Mouse (Mus musculus) cerebellum, postnatal 25 days (tissue): ENCODE measurements around the gene Gmpr2.

Source experiments
- DNase-seq, 2 experiments: peaks; one replicate each; pipeline ENCODE4 v3.0.0; 2021; ENCODE audit warnings: mixed read lengths in 2 of 2

The Gmpr2 gene

DNA sequence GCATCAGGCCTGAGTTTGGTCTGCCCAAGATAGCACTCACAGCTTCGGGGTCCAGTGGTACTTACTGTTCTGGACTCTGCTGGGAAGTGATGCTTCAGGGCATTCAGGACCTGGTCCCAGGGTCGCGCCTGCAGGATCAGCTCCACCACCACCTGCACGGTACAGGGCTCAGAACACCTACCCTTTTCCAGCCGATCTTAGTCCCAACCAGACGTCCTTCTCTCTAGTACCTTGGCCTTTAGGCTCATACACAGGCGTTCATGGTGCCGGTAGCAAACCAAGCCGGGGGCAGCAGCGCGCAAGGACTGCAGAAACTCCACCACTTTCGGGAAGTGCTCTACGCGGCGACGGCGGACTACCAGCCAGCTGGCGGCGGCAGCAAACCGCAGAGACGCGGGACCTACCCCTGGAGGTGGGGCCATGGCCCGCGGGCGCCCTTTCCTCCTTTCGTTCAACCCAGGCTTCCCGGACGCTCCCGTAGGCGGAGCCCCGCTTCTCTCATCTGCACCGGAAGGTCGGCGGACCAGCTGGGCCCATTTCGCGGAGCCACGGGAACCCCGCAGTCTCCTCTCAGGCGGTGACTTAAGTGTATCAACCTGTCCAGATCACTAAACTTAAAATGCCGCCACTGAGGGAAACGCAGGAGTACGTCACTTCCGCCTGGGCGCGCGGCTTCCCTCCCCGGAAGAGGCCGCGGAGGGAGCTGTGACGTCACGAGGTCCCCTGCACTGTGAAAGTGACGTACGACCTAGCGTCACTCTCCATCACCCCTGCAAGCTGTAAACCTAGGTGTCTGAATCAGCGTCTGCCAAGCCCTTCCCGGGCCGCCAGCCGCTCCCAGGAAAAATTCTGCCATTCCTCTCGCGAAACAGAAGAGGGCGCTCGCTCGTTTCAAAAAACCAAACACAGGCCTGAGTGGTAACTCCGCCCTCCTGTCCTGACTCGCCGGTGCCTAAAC lies 9.7 kb downstream of the Gmpr2 start, which contains the start of gene Tinf2:
Tinf2 (minus strand) TSS at position 661 of the 958 bp plus-strand sequence.
- peak; percentile 95 to 97 for DNase-seq

DNA sequence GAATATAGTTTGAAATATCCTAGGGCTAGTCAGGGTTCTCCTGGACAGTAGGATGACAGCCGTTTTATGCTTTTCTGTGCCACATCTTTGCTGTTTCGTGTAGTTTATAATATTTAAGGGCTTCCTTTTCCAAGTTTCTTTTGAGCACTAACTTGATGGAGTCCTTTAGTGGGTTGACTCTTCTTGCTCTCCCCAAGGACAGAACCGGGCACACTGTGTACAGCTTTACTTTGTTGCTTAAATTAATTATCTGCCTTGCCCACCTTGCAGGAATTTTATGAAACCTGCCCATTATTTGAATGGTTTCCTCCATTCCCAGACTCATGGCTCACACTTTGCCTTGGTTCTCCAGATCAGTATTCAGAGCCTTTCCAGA lies 10.4 kb downstream of the Gmpr2 start:
- DNase-seq: no peak

DNA sequence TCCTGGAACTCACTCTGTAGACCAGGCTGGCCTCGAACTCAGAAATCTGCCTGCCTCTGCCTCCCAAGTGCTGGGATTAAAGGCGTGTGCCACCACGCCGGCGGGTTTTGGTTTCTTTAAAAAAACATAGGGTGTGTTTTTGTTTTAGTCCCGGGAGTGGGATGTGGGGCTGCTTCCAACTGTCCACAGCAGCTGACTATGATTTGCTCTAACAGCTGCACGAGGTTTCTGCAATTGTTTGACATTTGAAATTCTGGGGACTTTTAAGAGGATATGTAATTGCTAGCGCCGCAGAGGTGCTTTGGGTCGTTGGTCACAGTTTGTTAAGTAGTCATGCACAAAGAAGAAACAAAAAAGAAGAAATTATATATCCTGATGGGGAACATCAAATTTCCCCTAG lies 17.7 kb downstream of the Gmpr2 start:
- no peak for DNase-seq

DNA sequence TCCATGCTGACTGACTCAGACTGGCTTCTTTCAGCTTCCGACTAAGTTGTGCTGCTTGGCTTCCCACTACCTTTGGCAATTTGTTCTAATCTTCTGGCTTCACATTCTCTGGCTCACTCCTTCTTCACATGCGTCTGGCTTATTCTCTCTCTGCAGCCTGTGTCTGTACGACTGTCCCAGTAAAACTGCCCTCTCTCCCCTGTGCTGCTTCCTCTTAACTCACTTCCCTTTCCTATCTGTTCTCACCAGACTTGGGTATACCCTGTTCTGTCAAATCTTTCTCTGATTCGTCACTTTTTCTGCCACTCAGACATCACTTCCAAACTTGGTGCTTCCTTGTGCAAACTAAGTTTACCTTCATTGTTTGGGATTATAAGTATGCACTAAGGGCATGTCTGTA lies 25.5 kb downstream of the Gmpr2 start:
- no peak for DNase-seq

DNA sequence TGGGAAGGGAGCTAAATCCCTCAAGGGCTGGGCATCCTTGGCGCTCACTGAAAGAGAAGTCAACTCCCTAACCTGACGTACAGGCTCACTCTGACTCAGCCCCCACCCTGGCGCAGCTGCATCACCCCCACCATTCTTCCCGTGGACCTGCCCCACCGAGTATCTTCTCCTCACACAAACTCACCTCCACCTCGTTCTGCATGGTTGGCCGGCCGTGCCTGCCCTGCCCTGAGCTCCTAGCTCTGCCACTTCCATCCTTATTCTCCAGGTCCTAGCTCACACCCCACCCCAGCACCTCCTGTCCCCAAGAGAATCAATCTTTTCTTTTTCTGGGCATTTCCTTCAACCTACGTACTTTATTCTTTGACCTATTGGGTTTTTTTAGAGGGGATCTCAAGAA lies 29.4 kb downstream of the Gmpr2 start:
- DNase-seq: no peak

DNA sequence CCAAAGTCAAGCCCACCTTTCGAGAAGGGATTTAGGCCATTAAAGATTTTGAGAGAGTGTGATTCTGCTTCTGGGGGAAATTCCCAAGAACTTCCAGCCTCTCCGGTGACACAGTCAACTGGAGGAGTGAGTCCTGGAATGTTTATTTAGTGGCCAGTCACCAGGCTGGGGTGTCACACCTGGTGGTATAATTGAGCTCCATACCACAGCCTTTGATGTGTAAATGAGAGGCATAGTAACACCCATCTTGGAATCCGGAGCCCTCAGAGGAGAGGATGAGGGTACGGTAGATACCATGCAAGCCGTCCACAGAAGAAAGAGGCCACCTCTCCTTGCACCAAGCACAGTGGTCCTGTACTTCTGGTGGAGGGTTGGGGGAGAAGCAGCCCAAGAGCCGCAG lies 31.0 kb downstream of the Gmpr2 start:
- no peak for DNase-seq

DNA sequence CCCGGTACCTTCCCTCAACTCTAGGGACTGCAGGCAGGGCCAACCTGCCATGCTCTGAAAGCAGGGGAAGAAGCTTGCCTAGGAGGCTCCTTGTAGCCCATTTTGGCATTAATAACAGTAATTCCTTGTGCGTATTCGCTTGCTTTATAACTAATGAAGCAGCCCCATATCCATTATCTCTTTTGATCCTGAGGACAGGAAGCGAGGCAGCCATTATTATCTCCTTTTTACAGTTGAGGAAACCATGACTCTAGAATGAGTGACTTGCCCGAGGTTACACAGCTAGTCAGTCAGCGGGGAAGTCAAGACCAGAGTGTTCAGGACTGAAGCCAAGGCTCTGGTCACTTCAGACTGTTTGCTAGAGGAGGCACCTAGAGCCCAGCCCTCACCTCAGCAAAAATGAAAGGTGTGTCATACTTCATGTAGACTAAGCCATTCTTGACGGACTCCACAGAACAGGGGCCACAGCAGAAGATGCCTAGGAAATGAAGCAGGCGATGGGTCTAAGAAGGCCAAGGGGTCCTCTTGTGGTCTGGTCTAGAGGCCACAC lies 34.4 kb downstream of the Gmpr2 start:
- no peak for DNase-seq

DNA sequence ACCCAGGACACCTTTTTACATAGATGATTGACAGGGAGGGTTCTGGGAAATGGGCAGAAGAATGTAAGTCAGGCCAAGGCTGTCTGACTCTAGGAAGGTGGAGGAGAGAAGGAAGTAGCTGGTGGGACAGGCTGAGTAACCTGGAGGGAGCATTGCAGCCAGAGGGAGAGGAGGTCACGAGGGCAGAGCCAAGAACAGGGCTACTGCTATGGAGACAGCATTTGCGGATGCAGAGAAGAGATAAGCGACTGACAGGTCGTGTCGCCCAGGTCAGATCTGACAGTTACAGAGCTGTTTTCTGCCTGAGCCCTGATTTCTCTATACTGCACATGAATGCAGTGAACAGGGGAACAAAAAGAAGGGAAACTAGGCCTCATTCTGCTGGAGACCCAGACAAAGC lies 35.7 kb downstream of the Gmpr2 start:
- DNase-seq: no peak

DNA sequence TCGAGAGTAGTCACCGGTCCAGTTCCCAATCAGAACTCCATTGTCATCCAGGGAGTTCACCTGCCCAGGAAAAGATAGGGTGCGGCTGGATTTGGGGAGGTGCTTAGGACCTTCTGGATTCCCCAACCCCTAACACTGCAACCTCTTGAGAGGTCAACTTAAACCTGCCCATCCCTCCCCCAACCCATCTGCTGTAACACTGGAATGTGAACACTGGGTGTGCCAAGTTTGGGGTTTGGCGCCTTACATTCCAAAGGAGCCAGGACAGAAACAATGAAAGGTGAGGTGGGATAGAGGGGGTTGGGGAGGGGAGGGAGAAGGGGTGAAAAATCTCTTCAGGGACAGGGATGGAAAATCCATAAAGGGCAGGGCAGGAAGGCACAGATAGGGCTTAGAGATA lies 37.8 kb downstream of the Gmpr2 start:
- DNase-seq: no peak

DNA sequence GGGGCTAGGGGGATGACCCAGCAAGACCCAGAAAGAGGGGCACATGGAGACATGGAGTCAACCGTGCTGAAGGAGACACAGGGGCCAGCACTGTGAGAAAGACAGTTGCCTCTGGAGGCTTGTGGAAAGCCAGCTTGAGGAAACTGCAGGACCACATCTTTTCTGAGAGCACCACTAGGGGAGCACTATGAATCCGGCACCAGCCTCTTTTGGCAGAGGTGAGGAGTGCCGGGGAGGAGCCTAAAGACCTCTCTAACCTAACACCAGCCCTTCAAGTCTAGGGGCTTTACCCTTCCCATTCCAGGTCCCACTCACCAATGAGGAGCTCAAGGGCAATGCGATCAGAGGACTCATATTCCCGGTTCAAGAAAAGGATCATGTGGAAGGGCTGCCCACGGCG lies 40.0 kb downstream of the Gmpr2 start:
- no peak for DNase-seq

DNA sequence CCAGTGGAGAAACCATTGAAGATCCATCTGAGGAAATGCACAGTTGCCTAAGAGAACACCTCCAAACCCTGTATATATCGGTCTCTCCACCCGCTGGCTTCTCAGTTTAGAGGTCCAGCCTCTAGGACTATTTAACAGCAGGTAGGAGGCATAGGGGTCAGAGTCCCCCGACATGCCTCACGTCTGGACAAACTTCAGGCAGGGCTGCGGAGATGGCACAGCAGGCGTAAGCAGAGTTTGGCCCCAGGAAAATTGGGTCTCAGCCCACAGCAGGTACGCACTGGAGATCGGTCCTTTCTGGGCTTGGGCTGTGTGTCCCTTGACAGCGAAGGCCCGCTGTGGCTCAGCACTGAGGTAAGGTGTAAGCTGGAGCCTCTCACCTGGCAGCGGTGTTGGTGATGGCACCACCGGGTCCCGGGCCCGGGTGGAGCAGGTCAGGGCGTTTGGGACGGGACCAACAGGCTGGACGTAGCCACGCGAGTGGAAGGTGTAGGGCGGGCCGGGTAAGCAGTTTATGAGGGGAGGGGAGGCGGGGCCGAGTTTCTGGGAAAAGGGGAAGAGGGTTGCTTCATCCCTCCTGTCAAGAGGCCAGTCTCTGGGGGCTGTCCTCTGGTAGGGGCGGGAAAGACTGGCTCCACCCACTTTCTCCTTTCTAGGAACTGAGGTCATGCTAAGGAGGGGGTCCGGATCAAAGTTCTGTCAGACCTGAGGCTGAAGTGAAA lies 41.4 kb downstream of the Gmpr2 start:
- DNase-seq: no peak

DNA sequence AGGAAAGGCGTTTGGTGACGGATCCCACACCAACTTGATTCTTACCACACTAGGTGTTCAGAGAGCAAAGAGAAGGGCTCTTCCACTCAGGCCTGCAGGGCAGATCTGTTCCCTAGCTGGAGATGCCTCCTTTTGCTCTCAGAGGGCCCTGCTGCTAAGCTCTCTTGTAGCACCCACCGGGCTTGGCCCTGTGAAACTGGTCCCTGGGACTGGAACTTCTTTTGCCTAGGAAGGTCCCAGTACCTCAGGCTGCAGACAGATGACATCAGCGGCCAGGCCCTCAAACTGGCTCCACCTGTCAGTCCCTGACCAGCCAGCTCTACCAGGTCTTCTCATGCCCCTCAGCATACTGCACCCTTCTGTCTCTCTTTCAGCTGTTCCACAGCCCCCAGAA lies 42.0 kb downstream of the Gmpr2 start, which contains the start of gene Tgm1:
Tgm1 (minus strand) TSS at position 198 of the 394 bp plus-strand sequence.
- no peak for DNase-seq

DNA sequence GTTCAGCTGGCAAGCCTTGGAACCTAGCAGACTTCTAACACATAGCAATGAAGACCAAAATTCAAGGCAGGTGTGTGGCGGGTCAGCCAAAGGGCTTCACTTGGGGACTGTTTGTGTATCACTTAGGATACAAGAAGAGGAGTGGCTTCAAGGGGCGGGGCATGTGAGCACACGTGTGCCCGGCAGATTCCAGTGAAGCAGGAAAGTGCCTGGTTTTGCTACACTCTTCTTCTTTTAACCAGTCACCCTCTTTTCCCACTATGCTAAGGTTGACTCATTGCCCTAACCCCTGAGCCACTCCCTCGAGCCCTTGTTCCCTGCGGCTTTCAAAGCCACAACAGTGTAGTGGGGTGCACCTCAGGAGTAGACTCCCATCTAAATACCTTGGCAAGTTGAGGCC lies 43.2 kb downstream of the Gmpr2 start:
- no peak for DNase-seq

DNA sequence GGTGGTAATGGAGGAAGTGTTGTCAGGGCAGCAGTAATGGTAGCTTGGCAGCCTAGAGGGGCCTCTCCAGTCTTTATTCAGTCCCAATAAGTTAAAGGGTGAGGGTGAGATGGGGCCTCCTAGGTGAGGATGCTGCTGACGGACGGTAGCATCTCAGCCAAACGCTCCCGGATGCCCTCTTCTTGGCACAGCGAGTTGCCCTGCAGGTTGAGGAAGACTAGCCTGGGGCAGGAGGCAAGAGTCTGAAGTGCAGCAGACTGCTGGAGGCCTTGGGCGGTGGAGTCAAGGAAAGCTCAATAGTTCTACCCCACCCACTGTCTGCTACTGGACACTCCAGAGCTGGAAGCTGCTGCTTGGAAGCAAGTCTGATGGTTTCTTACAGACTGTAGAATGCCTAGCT lies 44.5 kb downstream of the Gmpr2 start:
- DNase-seq: no peak

DNA sequence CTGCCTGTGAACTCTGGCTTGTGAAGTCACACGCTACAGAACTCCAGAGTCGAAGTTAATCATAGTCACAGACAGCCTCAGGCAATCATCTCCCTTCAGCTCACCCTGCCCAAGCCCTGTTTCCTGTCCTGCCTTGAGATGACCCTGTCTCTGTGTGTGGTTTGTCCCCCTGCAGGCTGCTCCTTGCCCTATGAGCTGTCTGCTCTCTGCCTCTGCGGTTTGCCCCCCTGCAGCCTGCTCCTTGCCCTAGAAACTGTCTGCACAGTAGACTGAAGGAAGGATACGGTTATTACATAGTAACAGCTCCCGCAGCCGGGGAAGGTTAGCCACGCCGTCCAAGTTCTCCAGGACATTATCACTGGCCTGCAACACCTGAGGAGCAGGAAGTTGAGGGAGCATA lies 45.1 kb downstream of the Gmpr2 start:
- no peak for DNase-seq

DNA sequence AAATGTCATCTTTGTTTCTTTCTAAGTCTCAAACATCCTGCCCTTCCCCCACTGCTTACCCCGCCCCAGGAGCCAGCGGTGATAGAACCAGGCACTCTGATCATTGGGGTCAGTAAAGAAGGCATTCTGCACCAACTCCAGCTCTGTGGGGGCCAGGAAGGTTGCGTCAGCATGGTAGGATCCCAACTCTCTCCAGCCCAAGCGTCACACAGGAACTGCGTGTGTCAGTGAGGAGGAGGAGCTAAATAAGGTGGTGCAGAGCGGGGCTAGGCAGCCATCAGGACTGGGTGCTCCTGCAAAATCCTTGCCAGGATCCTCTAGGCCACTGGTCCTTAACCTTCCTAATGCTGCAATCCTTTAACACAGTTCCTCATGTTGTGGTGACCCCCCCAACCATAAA lies 48.0 kb downstream of the Gmpr2 start:
- DNase-seq: no peak

DNA sequence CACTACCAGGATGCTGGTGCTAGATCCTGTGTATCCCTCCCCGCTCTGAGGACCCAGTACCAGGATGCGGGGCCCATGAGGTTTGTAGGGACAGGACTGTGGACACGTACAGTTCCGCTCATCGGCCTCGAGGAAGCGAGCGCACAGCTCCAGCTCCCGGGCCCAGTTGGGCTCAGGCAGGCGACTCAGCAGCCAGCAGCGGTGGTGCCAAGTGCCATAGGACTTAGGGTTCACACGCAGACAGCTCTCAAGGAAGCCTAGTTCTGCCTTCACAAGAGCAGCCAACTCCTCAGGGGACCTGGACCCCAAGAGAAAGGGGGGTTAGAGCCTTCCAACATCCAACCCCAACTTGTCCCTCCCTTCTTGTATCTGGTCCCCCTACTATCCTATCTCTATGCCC lies 48.9 kb downstream of the Gmpr2 start:
- DNase-seq: no peak

DNA sequence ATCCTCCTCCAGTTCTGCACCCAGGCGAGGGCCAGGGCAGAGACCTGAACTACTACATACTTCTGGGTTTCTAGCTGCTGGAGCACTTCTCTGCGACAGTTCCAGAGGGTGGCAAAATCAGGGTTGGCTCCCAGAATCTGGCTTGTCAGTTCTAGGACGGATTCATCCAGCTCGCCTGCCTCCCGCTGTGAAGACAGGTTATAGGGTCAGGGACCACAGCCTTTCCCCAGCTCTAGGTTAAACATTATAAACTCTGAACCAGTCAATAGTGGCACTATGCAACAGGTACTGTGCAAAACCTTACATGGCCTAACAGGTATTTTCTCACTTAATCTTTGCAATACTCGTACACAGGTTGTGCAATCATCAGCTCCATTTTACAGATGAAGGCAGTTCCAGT lies 49.3 kb downstream of the Gmpr2 start:
- peak in 1 of 2 experiments; percentile 19 for DNase-seq

DNA sequence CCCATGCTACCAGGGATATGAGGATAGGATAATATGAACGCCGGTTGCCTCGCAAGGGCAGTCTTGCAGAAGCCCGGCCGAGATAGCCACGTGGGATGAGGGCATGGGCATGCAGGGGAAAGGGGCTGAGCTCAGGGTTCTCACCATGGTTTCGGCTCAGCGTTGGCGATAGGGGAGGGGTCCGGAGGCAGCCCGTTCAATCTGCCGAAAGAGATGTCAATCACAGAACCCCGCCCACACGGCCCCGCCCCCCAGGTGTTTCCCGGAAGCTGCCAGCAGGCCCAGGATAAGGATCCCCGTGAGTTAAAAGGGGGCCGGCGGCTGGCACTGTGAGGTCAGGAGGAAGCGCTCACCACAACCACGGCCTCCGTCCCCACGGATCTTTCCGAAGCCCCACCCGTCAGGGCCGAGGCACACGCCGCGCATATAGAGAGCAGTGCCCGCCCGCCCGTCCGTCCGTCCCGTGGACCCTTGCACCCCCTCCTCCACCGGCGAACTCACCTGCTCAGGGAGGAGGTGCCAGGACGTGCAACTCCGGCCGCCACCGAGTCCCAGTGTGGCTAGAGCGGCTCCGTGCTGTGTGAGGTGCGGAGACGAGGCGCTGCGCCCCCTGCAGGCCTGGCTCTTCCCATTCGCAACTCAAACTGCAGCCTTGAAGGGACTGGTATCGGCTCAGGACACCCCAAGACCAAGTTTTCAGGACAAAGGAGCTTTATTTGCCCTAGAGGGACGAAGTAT lies 50.1 kb downstream of the Gmpr2 start, which contains the start of gene Rabggta:
Rabggta (minus strand) TSS at position 564 of the 738 bp plus-strand sequence.
- DNase-seq: peak; percentile 96 to 97

DNA sequence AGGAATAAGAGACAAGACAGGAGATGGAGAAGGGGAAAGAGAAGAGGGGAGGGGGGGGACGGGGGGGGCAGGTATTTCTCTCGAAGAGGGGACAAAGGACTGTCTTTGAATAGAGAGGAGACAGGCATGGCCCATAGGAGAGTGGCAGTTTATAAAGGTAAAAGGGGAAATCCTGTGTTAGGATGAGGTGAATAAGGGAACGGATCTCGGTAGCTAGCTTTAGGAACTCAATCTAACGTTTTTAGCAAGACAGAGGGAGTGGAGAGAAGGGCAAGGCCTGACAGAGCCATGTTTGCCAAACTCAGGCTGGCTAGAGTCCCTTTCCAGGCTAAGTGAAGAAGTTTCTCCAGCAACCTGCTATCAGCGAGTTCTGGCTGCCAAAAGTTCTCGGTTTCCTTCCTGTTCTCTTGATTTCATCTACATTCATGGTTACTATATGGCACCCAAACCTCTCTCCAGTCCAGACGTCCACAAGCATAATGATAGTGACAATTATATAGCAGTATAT lies 50.8 kb downstream of the Gmpr2 start:
- no peak for DNase-seq

DNA sequence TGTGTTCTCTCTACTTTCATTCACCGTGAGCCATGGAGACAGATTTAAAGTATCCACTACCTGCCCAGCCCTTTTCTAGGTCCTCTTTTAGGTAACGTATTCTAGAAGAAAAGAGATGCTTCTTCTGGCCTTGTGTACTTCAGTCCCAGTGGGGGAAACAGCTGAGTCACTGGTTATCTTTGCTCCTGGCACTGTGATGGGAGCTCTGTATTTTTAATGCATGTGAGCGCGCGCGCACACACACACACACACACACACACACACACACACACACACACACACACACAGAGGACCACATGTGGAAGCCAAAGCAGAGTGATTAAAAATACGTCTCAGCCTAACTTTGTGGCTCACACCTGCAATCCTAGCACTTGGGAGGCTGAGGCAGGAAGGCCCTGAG lies 51.7 kb downstream of the Gmpr2 start:
- no peak for DNase-seq

DNA sequence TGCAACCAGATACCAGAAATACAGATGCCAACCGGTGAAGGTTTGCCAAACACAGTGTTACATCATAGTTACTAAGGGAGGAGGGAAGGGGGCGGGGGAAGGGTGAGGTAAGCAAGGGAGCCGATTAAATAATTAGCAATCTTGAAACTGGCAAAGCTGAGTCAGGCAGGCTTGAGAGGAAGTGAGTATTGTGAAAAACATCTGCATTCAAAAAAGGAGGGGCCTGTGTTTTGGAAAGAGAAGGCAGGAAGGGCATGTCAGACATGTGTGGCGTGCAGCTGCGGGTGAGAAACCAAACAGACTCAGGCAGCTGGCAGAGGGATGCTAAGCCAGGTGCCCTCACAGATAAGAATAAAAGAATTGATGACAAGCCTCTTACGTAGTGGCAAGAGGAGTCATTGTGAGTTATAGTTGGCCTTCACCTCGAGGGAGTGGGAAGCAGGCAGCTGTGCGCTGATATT lies 52.7 kb downstream of the Gmpr2 start:
- DNase-seq: no peak

DNA sequence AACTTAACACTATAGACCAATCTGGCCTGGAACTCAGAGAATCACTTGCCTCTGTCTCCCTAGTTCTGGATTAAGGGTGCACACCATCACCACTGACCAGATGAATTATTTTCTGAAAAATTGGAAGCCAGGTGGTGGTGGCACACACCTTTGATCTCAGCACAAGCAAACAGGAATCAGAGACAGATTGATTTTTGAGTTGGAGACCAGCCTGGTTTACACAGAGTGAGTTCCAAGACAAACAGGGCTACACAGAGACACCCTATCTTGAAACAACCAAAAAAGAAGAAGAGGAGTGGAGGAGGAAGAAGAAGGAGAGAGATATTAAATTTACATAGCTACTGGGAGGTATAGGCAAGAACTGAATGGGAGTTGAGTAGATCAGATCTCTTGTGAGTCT lies 54.5 kb downstream of the Gmpr2 start:
- no peak for DNase-seq
